Mouse (Mus musculus) kidney, adult 11 months (tissue): ENCODE data around the gene Galm.

Experiments
- DNase-seq: peaks from one replicate; pipeline ENCODE4 v3.0.0; 2022

The Galm gene

GRCm38 (mm10) chr17:80129387-80129786 lies 2.1 kb downstream of the Galm start:
- DNase-seq = no peak

- no peak for DNase-seq
These were observed 3.6 kb downstream of the Galm start for GRCm38 (mm10) chr17:80130718-80131430.

GRCm38 (mm10) chr17:80131431-80131766 lies 4.1 kb downstream of the Galm start:
- DNase-seq = peak; percentile 52

- DNase-seq = no peak
These were observed 4.6 kb downstream of the Galm start for GRCm38 (mm10) chr17:80131838-80132237.

GRCm38 (mm10) chr17:80132502-80132901 lies 5.2 kb downstream of the Galm start:
- DNase-seq = no peak

- no peak for DNase-seq
These were observed 11.3 kb downstream of the Galm start for GRCm38 (mm10) chr17:80138434-80139162.

GRCm38 (mm10) chr17:80139753-80140444 lies 12.6 kb downstream of the Galm start:
- no peak for DNase-seq

- DNase-seq = no peak
These were observed 16.4 kb downstream of the Galm start for GRCm38 (mm10) chr17:80143478-80144232.

GRCm38 (mm10) chr17:80145210-80145609 lies 17.9 kb downstream of the Galm start:
- DNase-seq = no peak

GRCm38 (mm10) chr17:80145771-80146170 lies 18.5 kb downstream of the Galm start:
- no peak for DNase-seq

GRCm38 (mm10) chr17:80148053-80148994 lies 21.1 kb downstream of the Galm start:
- DNase-seq = peak; percentile 59

GRCm38 (mm10) chr17:80148995-80149388 lies 21.7 kb downstream of the Galm start:
- DNase-seq = no peak

GRCm38 (mm10) chr17:80151353-80151752 lies 24.1 kb downstream of the Galm start:
- no peak for DNase-seq

GRCm38 (mm10) chr17:80152767-80153630 lies 25.7 kb downstream of the Galm start:
- no peak for DNase-seq

- no peak for DNase-seq
These were observed 26.4 kb downstream of the Galm start for GRCm38 (mm10) chr17:80153631-80154030.

- no peak for DNase-seq
These were observed 29.6 kb downstream of the Galm start for GRCm38 (mm10) chr17:80156905-80157304.

GRCm38 (mm10) chr17:80157489-80157888 lies 30.2 kb downstream of the Galm start:
- DNase-seq = no peak

- DNase-seq = peak; percentile 70
These were observed 33.2 kb downstream of the Galm start for GRCm38 (mm10) chr17:80160454-80160853.

- peak; percentile 67 for DNase-seq
These were observed 36.7 kb downstream of the Galm start for GRCm38 (mm10) chr17:80163991-80164390.

GRCm38 (mm10) chr17:80165741-80166140 lies 38.5 kb downstream of the Galm start:
- DNase-seq = no peak

- DNase-seq = no peak
These were observed 39.1 kb downstream of the Galm start for GRCm38 (mm10) chr17:80166346-80166745.
